Mouse (Mus musculus) cerebellum, adult 18-20 months (tissue): ENCODE measurements at regions not wholly inside any gene's neighbourhood (a gene's known extent, or its start where the extent isn't known, plus 50 kb on each side); places are given as distances from the start of the nearest gene placed in this dataset.

Source experiments
- DNase-seq, 2 experiments: peaks; one replicate each; pipeline ENCODE4 v3.0.0; 2021

DNA sequence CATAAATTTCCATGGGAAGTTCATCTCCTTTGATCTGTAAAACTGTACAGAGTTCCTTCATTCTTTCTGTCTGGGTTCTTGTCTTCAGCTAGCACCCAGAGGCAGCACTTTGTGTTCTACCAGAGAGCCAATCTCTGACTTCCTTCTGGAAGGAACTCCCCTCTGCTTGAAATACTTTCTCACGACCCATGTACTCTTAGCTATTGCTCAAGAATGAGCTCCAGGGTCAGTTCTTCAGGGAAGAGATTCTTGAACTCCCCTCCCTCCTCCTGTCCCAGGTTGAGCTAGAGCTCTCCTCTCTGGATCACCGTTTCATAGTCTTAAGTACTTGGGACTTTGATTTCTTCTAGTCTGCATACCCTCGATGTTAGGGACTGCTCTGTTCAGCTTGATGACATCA is 311.8 kb downstream of the Foxo1 start:
- no peak for DNase-seq

DNA sequence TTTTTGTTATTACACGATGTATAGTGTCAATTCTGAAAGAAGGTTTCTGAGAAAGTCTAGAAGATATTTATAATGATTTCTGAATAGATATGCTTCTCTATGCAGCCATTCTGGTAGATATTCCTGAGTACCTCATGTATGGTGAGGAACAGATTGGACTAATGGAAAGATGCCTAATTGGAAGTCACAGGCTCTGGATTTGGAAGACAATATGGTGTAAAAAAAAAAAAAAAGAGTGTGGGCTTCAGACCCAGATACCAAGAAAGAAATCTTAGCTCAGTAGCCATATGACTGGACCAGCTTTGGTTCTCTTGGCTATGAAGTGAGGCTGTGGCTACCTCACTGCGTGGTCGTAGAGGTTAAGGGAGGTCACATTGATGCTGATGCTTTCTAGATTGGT is 311.0 kb downstream of the Foxo1 start:
- peak in 1 of 2 experiments; percentile 16 for DNase-seq

DNA sequence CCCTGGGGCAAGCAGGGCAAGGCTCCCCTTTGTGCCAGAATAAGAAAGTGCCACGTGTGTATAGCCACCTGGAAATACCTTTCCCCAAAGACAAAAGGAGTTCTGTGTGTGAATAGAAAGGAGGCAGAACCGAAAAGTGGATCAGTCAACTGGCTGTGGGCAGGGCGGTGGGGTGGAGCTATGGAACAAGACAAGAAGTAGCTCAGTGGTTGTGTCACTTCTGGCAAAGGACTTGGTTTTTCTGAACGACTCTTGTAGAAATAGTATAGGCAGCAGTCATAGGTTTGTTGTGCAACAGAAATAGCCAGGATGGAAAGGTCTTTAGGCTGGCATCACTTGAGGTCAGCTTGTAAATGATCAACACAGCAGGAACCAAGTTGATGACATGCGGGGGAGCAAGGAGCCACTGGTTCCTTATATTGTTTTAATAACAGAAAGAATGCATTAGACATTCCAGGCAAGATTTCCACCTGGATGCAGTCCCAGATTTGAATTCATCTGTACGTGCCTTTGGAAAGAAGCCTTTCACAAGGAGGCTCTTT is 308.6 kb downstream of the Foxo1 start:
- no peak for DNase-seq

DNA sequence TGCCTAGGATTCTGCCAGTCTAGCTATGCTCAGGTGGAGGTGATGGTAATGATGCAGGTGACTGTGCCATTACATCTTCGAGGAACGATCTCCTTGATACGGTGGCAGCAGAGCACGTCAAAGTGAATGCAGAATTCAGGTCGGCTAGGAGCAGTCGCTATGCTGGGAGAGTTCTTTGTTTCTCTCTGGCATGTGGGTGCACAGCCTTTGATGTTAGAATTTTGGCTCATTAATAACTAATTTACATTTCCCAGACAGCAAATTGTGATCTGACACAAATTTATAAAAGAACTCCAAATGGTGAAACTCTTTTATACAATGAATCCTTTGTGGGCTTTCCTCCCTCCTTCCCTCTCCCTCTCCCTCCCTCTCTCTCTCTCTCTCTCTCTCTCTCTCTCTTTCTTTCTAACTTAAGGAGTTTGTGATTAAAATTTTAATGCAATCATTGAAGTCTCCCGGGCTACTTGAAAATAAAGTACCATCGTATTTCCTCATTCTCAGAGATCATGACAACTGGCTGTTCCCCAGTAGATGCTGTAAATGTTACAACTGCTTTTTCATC is 307.2 kb downstream of the Foxo1 start:
- DNase-seq = no peak

DNA sequence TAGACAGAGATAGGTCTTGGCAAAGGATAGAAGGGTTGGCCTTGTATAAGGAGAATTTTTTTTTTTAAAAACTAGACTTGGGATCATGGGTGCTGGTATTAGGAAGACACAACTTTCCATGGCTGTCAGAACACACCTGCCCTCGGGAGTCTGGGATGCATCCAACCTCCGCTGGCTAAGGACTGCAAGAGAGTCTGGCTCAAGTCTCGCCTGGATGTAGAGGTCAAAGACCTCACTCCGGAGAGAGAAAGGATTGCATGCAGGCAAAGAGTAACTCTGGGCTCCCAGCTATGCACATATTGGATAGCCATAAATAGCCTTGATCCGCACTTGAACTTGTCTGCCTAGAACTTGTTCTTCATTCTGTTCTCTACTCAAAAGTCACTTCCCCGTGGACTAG is 306.2 kb downstream of the Foxo1 start:
- DNase-seq = no peak

DNA sequence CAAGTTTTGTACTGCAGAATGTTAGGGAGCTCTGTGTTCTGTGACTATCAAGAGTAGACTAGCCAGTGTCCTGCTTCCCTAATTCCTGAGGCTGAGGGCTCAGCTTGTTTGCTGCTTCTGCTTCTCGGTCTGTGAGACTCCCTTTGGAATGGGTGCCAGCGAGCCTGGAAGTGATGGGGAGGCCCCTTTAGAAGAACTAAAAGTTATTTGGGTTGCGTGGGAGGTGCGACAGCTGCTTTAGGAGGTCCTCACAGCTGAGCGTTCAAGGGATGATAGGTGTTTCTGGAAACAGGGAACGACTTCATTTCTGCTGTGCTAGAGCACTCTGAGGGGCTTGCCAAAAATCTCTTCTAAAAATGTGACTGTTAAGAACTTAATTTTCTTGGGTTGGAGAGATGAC is 305.7 kb downstream of the Foxo1 start:
- DNase-seq = no peak

DNA sequence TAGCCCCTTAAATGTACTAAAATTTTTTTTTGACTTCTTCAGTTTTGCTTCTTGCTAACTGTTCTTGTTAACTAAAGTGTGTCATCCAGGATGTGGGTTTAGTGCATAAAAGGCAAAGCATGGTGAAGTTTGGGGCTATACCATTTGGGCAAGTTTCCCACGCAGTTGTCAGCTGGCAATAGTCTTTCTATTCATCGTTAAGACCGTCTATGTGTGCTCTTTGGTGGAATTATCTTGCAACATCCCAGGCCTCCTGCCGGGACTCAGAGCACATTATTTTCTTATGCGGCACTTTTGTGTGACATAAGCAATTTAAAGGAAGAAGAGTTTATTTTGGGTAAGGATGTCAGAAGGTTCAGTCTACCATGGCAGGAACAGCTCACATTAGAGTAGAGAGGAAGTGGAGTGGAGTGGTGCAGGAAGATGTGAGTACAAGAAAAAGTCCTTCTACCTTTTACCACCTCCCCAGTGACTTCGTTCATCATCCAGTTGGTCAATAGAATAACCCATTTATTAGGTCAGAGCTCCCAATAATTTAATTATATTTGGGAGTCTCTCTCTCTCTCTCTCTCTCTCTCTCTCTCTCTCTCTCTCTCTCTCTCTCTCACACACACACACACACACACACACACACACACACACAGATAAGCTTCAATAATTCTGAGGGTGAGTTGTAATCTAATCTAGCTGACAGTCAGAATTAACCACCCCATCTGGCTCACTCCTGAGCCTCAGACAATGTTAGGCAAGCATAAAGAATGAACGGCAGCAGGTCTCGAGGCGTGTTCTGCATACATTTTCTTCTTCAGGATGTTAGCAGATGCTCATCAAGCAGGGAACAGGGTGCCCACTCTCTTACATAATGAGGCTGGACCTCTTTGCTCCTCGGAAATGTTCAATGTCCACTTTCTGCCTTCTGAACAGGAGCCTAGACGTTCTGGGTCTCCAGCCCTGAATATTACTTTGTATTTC is 304.7 kb downstream of the Foxo1 start:
- no peak for DNase-seq

DNA sequence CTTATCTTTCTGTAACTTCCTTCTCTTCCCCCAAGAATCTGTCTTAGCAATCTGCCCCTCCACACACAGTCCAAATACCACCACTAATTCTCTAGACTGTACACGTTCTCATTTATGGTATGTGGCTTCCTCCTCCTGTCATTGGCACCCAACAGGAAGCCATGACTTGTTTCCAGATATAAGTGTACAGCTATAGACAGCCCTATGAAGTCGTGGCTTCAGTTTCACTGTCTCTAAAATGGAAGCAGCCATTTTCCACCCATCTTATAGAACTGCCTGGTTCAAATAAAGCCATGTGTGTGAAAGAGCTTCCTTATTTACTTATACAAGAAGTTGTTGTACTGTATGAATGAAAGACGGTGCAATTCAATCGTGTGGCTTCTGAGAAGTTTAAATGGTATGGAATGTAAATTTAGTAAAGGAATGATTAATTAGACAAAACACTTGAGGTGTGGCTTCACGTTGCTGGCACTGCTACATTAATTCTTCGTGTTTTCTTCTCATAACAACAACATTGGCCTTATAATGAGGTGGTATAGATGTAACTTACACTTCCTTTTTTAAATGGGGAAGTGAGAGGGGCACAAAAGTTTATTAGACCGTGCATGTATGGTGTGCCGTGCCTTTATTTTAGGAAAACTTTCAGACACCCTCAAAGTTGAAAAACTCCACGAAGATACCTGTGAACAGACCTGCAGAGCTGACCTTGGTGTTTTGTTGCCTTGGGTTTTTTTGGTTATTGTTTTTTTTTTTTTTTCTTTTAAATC is 299.7 kb downstream of the Foxo1 start:
- no peak for DNase-seq

DNA sequence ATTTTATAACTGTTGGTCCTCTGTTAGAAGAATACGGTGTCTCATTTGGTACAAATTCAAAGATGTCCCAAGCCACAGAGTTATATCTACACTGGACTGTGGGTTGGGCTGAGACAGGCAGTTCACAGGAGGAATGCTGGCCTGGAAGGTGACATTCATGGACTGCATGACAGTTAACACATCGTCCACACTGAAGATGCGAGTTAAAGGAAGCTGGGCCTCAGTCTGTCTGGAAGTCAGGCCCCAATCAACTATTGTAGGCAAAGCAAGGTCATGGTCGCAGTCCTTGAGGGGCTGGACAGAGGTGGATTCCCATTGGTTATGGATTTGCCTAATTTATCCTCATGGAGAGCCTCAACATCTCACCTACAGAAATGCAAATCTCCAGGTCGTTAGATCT is 295.5 kb downstream of the Foxo1 start:
- DNase-seq = no peak

DNA sequence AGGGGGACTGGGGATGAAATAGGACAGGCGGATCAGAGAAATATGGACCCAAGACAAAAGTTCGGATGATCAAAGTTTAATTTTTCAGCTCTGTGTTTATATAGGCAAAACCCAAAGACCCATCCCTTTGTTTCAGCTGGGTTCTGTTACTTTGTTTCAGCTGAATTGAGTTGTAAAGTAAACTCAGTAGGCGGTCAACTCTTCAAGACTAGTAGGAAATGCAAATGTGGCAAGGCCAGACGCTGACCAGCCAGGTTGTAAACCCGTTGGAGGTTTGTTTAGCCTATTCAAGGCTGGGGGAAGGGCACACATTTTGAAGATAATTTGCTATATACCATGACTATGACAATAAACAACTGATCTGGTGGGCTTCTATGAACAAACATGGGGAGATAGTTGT is 294.7 kb downstream of the Foxo1 start:
- DNase-seq = no peak

DNA sequence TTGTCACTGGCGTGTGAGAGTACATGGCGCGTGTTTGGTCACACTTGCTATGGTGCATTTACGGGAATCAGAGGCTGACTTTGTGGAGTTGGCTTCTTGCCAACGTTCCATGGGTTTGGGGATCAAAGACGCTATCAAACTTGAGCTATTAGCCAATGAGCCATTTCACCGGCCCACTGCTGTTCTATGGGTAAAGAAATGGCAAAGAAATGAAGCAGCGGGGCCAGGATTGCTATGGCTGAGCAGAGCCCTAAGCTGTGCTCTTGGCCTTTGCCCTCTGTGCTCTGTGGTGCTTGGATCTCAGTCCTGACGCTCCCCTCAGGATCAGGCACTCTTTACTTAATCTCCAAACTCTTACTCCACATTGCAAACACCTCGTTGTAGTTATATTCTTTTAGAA is 291.3 kb downstream of the Foxo1 start:
- DNase-seq = no peak

DNA sequence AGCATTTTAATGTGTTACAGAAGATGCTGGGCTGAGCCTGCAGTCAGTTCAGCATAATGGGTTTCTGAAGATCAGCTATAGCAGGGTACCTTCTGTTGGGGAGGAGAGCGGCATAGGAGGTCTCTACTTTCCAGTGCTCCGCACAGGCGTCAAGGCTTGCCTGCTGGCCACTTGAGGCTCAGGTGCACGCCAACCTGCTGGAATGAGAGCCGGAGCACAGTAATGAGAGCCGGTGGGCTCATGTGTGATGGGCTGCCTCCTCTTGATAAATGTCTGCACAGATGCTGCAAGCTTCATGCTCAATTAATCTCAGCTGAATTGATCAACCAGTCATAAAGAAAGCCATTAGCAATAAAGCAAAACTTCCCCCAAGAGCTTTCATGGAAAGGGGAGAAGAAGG is 290.6 kb downstream of the Foxo1 start:
- no peak for DNase-seq

DNA sequence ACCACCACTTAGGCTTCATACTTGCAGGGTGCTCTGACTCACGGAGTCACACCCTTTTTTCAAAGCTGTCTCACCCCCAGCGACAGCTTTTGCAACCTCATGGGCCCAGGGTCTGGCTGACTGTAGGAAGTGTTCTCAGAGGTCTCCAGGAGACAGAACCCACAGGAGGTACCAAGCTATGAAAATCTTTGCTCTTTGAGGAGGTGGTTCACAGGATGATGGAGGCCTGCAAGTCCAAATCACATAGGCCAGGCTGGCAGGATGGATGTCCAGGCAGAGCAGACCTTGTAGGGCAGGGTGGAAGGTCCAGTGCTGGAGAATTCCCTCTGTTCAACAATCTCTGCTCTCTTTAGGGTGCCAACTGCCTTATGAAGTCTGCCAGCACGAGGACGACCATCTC is 289.2 kb downstream of the Foxo1 start:
- DNase-seq = no peak

DNA sequence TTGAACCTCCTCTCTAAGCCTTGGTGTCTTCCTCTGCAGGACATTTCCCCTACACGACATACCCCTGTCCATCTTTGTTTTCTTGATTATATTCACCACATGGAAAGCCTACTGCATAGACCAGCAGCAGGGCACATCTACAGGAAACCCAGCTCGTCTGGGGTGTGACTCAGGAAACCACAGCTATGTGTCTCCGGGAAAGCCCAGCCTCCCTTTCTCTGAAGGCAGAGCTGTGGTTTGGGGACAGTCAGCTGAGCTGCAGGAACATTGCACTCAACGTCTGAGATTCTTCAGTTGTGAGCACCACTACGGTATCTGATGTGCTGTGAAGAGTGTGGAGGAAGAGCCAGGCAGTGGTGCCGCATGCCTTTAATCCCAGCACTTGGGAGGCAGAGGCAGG is 286.9 kb downstream of the Foxo1 start:
- DNase-seq = no peak

DNA sequence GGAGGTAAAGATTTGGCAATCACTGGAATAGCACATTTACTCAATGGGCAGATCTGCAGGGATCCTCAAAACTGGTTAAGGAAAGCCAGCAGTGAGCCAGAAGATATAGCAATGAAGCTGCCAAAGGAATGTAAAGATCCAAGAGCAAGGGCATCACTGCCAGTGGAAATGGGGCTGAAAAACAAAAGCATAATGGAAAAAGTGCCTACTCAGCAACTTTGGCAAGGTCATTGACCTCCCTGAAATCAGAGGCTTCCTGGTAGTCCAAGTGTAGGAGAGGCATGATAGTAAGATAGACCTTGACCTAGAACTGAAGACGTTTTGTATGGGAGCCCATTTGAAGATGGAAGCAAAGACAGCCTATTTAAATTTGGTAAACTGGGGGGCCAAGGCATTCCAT is 286.4 kb downstream of the Foxo1 start:
- no peak for DNase-seq

DNA sequence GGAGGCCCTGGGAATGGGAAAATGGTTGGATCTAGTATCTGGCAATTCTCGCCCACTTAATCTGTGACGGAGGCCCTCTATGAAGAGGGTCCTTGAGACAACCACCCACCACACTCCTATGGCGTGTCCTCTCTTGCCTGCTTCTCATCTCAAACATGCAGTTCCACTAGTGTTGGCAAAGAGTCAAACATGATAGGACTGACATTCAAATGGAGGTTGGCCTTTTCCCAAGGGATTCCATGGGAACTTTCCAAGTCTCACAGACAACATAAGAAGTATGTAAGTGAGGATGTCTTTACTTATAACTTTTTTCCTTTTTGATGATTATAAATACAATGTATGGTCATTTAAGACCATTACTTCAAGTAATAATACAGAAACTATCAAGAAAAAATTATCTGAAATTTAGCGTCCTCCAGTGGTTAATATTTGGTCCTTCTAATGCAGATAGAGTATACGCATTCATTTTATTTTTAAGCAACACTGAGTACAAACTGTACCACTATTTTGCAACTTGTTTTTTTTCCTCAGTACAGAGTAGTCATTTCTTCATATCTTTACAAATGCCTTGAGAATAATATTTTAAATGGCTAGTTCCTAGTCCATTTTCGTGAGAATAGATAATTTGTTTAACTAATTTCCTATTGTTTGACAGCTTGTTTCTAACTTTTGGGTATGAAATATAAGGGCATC is 280.2 kb downstream of the Foxo1 start:
- no peak for DNase-seq

DNA sequence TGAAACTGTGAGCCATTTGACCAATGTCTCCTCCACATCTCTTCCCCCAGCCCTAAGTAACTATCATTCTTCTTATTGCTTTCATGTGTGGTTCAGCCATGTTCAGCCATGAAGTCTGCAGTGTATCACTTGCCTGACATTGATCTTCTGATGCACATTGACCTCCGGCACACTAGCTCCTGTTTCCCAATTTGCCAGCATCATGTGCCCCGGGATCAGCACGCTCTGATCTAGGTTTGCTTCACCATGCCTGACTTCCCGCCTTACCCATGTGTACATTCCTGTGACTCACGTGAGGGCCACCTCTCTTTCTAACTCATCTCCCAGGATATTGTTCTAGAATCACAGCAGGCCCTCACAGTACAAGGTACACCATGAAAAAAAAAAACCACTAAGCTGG is 277.9 kb downstream of the Foxo1 start:
- DNase-seq = no peak

DNA sequence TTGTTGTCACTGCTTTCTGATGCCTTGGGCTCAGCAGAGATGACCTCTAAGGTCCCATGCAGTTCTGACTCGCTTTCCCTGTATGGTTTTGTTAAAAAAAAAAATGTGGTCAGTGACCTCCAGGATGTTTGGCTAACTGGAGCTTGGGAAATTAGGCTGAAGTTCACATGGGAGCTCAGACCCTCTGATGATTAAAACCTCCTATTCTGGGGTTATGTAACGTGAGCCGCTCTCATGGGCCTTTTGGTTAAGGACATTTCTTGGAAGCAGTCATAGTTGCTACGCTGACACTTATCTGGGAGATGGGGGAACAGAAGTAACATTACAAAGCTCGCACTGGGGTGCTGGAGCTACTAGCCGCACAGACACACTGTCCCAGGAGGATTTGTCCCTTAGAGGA is 274.9 kb downstream of the Foxo1 start:
- no peak for DNase-seq

DNA sequence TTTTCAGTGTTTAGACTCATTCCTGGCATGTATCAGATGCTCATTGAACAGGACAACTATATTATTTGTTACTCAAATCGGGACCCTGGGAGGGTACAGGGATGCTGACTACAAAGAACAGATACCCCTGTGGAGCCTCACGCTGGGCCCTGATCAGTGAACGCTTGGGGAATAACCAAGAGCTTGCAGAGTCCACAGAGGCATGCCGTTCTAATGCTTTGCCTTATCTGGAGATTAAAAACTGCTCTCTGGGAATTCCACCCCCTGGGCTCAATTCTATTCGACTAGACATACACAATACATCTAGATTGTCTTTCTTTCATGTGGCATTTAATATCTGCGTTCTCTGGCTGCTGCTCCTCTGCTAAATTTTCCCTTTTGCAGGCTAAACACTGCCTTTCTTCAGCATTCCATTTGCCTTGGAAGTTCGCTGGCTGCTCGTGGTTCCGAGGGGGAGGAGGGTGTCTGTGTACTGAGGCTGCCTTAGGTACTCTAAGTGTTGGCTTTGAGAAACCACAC is 272.8 kb downstream of the Foxo1 start:
- no peak for DNase-seq

DNA sequence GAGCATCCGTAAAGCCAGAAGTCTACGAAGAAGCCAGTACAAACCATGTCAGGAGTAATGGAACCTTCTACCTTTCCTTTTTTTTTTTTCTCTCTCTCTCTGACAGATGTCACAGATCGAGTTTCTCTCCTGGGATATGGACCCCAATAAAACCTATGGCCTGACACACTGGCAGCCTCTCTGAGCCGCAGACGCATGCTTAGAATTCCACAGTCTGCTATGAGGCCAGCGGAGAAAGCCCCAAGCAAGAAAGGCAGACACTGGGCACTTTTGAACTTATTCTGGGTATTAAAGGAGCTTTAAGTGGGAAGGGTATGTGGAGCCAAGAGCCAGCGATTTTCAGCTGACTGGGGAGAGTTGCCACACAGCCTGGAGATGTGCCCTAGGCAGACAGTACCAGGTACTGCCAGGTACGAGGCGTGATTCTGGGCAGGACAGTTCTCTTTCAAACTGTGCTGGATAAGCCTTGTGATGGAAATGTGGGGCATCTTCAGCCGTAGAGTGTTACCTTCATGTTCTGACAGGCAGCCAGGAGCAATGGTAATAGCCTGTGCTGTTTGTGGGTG is 271.8 kb downstream of the Foxo1 start:
- no peak for DNase-seq

DNA sequence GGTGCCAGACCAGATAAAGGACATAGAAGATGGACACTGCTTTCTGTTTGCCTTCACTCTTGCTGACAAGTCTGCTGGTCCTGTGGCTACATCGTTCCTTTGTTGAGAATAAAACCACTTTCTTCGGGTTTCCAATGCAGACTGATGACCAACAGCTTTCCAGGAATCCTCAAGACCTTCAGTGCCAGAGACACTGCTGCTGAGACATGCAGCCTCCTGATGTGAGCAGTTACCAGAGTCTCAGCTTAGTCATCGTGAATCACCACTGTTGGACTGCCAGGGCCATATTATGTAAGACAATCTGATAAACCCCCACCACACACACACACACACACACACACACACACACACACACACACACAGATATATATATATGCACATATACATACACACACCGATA is 270.2 kb downstream of the Foxo1 start:
- DNase-seq = no peak

DNA sequence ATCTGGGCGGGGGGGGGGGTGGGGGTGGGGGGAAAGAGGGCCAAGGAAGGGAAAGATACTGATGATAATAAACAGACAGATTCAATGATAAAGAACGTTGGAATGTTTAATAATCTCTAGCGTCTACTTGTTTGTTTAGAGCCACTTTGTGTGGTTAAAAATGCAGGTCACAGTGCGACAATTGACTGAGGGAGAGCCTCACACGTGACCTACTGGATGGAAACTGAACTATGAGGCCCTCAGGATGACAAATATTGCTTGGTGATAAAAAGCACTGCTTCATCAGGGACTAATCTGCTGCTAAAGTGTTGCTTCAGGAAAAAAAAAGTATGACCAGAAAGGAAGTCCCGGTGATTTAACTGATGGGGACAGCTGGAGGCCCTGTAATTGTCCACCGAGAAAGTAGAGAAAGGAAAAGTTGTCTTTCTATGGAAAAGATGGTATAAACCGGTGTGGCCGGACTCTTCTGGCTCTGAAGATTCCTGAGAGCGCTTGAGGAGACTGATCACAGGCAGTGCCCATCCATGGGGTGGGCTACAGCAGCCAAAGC is 269.3 kb downstream of the Foxo1 start:
- DNase-seq = no peak
